Mouse (Mus musculus) heart, embryonic 10.5 days (tissue): ENCODE measurements around the gene Pkig. TPM values are rescaled to one million over a fixed set of nuclear protein-coding genes. Genes with fewer than 3 reads are reported as not detected.
"Not testable (repeated sequence)": the region's sequence is repeated elsewhere in the genome, so short reads cannot be mapped to it uniquely, and the experiment has no call there.

Experiments
- DNase-seq: peaks from one replicate; pipeline ENCODE4 v3.0.0-alpha.2; 2017; ENCODE audit warnings: low spot score
- H3K27ac ChIP-seq: fragments of 300-500 bp; sonication (generic); 2 replicates; pipeline ENCODE4 v1.5.1; 2016; ENCODE audit warnings: mild to moderate bottlenecking
- H3K27me3 ChIP-seq: fragments of 300-500 bp; sonication (generic); 2 replicates; pipeline ENCODE4 v1.6.1; 2016; ENCODE audit warnings: mild to moderate bottlenecking; ENCODE audit not compliant: poor library complexity, insufficient read depth, severe bottlenecking
- H3K36me3 ChIP-seq: fragments of 300-500 bp; sonication (generic); 2 replicates; pipeline ENCODE4 v1.6.1; 2016; ENCODE audit warnings: mild to moderate bottlenecking, moderate library complexity
- H3K4me1 ChIP-seq: fragments of 300-500 bp; sonication (generic); 2 replicates; pipeline ENCODE4 v1.6.1; 2016; ENCODE audit warnings: mild to moderate bottlenecking
- H3K4me3 ChIP-seq: fragments of 300-500 bp; sonication (generic); 2 replicates; pipeline ENCODE4 v1.5.1; 2016; ENCODE audit warnings: mild to moderate bottlenecking, moderate library complexity
- H3K9me3 ChIP-seq: fragments of 300-500 bp; sonication (generic); 2 replicates; pipeline ENCODE4 v1.6.1; 2016; ENCODE audit warnings: mild to moderate bottlenecking, moderate library complexity
- WGBS: fragments of 180-500 bp; shearing (Covaris S2); methylation state at CpG from one replicate; pipeline ENCODE4 v1.1.7; 2016; 5-methylcytosine and 5-hydroxymethylcytosine counted together
- polyA plus RNA-seq: library from polyadenylated mRNA; unstranded; fragments of >200 nt; fragmentation: Nextera tagmentation; extraction: Ambion mirVana; gene quantifications from 2 replicates; pipeline ENCODE4 v1.2.1, GENCODE M21; 2016

Gene Pkig
- polyA plus RNA-seq, 1 experiment from 2014 or later = 226 TPM

DNA sequence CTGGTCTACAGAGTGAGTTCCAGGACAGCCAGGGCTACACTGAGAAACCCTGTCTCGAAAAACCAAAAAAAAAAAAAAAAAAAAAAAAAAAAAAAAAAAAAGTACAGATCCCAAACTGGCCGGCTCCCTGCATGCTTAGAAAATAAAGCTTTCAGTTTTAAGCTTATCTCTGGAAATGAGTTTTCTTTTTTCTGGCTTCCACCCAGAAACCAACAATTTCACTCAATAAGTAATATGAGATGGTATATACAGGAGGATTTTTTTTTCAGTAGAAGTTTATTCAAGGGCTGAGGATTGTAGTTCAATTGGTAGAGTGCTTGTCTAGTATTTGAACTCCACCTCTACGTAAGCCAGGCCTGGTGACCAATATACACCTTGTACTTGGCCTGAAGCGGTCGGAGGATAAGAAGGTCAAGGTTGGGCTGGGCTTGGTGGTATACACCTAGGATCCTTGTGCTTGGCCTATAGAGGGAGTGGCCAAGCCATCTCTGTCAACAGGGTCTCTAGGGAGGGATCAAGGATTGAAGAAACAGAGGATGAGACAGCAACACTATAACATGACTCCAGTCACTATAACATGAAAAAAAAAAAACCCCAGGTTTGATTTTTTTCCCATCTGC lies 11.6 kb upstream of the Pkig start:
- H3K4me1 ChIP-seq = peaks cover 30% of the 10 kb centered on the region
- peaks cover 6% of the 10 kb centered on the region; the same call in 1 of the 2 replicates for H3K9me3 ChIP-seq
- H3K36me3 ChIP-seq = peaks cover 4% of the 10 kb centered on the region; the same call in 1 of the 2 replicates
- H3K27ac ChIP-seq = no peak overlapping the region
- no peak overlapping the region for H3K4me3 ChIP-seq
- DNase-seq = no peak
- 85% methylated on average over 5 of the region's 5 CpGs for WGBS
- H3K27me3 ChIP-seq = no peaks in the 10 kb centered on the region

DNA sequence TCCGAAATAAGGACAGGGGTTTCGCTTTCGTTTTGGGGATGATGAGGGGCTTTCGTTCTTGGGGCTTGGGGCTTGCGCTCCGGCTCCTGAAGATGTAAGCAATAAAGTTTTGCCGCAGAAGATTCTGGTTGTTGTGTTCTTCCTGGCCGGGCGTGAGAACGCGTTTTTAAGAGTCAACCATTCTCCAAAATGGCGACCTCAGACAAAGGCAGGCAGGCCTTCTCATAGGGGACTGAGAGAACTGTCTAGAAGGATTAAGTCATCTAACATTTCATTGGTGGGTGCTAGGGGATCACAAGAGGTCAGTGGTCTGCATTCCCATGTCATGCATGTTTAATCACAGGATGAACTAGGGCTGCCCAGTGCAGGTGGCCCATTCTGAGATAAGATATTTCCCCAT lies 2.5 kb upstream of the Pkig start:
- H3K9me3 ChIP-seq, H3K27me3 ChIP-seq, DNase-seq, H3K36me3 ChIP-seq, H3K27ac ChIP-seq, H3K4me3 ChIP-seq: not testable (repeated sequence)
- WGBS = 95% methylated on average over 9 of the region's 12 CpGs
- H3K4me1 ChIP-seq = peaks cover 15% of the 10 kb centered on the region

DNA sequence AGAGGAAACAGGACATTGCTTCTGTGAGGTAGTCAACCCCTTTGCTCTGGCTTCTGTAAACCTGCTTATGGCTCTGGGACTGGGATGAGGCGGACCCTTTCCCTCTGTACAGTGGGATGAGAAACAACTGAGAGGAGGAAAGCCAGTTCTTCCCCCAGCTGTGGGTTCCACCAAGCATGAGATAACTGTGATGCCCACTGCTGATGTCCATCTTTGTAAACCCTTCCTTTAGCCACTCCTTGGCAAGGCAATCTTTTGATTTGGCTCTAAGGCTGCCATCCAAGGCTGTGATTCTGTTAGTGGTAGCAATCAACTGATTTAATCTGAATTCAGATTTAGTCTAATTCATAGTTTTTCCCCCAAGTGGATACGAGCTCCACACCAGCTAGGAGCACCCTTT lies 700 bp upstream of the Pkig start:
- no peaks in the 10 kb centered on the region for H3K27me3 ChIP-seq
- peaks cover 30% of the 10 kb centered on the region for H3K4me1 ChIP-seq
- DNase-seq = no peak
- no peak overlapping the region for H3K27ac ChIP-seq
- WGBS = 84% methylated on average over 2 of the region's 2 CpGs
- no peaks in the 10 kb centered on the region for H3K9me3 ChIP-seq
- no peaks in the 10 kb centered on the region for H3K36me3 ChIP-seq
- H3K4me3 ChIP-seq = no peak overlapping the region; the same call in 1 of the 2 replicates

DNA sequence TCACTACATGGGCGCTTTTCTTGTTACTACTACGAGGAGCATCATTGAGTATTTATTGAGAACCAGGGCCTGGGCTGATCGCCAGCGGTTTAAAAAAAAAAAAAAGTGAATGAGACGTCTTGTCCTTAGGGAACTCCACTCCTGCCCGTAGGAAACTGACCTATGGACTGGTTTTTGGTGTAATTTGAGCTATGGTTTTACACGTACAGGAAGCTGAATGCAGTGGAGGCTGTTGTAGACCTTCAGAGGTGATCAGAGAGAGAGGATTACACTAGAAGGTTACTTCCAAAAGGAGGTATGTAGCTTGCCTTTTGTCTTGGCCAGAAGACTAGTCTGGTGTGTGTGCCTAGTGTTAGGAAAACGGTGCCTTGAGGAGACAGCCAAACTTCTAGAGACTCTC lies 755 bp downstream of the Pkig start:
- Histone ChIP-seq H3K4me1 (peaks cover 32% of the 10 kb centered on the region), H3K27me3 (no peaks in the 10 kb centered on the region), H3K36me3 (0 out of 2 replicates have a peak, but pooled peaks cover 2% of the 10 kb centered on the region), H3K9me3 (no peaks in the 10 kb centered on the region), H3K4me3 (peak overlapping the region; percentile 77), H3K27ac (peak overlapping the region; percentile 93)
- no peak for DNase-seq
- WGBS = 1% methylated on average over 8 of the region's 8 CpGs

DNA sequence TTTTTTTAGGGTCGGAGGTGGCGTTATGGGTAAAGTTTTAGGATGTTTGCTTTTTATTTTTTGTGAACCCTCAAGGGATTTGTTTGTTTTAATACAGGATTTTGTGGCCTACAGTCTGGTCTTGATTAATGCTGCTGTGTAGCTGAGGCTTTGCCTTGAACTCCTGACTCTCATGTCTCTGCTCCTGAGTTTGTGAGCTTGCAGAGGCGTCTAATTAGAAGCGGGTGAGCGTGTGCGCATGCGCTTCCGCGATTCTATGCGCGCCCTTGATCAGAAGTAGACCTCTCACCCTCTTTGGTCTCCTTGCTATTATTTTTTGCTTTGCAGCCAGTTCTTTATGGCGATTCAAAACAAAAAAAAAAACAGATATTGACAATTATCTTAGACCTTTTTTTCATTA lies 1.2 kb downstream of the Pkig start:
- H3K4me3 ChIP-seq = peak overlapping the region; percentile 77

DNA sequence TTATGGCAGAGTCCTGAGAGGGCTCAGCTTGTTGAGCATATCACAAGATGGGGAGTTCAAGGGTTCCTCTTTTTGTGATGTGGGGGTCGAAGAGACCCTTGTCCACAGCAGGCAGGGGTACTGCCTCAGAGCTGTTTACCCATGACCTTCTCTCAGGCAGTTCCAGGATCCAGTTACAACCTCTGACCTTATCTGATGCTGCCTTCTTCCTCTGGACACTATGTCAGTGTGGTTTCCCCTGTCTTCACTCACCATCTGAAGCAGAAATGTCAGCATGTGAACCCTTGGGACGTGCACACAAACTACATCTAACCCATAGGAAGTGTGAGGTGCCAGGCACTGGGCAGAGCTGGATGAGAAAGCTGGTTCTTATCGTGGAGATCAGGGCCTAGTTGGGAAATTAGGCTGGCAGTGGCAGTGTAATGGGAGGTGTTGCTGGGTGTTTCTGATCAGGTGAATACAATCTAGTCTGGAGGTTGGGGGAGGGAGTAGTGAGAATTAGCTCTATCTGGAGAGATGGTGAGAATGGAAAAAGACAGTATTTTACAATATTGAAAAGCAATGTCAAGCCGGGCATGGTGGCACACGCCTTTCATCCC lies 2.0 kb downstream of the Pkig start:
- H3K27me3 ChIP-seq = no peaks in the 10 kb centered on the region
- H3K9me3 ChIP-seq = no peaks in the 10 kb centered on the region
- 66% methylated on average over 5 of the region's 5 CpGs for WGBS
- DNase-seq = no peak
- 0 out of 2 replicates have a peak overlapping the region, but pooled peaks have one; percentile 31 for H3K27ac ChIP-seq
- H3K4me1 ChIP-seq = peaks cover 39% of the 10 kb centered on the region
- no peak overlapping the region for H3K4me3 ChIP-seq
- H3K36me3 ChIP-seq = 0 out of 2 replicates have a peak, but pooled peaks cover 2% of the 10 kb centered on the region

More for the DNA sequence above, 1.2 kb downstream of the Pkig start:
- Histone ChIP-seq H3K9me3 (no peaks in the 10 kb centered on the region), H3K27me3 (no peaks in the 10 kb centered on the region), H3K27ac (peak overlapping the region; percentile 93), H3K4me1 (peaks cover 37% of the 10 kb centered on the region), H3K36me3 (0 out of 2 replicates have a peak, but pooled peaks cover 2% of the 10 kb centered on the region)
- 78% methylated on average over 12 of the region's 12 CpGs for WGBS
- DNase-seq = no peak

DNA sequence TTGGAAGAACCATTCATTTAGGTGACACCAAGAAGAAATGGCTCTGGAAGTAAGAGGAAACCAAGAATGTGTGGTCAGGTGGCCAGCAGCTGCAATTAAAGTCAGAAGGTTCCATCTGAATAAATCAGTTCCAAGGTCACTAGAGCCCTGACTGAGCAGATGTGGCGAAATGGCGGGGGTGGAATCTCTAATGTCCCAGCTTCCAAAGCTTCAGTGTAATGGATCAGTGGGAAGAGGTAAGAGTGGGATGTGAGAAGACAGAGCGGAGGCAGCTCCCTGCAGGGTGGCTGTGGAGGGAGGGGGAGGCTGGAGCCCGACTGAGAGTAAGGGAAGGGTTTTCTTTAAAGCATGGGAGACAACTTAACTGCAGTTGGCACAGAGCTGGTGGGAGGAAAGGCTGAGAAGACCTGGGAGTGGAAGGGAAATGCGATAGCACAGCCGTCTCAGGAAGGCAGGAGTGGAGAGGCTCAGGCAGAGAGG lies 3.2 kb downstream of the Pkig start:
- H3K4me1 ChIP-seq = peaks cover 41% of the 10 kb centered on the region
- H3K36me3 ChIP-seq = peaks cover 9% of the 10 kb centered on the region
- no peaks in the 10 kb centered on the region for H3K9me3 ChIP-seq
- WGBS = 62% methylated on average over 6 of the region's 6 CpGs
- H3K4me3 ChIP-seq = no peak overlapping the region
- no peaks in the 10 kb centered on the region for H3K27me3 ChIP-seq
- H3K27ac ChIP-seq = no peak overlapping the region; the same call in 1 of the 2 replicates
- DNase-seq = no peak

DNA sequence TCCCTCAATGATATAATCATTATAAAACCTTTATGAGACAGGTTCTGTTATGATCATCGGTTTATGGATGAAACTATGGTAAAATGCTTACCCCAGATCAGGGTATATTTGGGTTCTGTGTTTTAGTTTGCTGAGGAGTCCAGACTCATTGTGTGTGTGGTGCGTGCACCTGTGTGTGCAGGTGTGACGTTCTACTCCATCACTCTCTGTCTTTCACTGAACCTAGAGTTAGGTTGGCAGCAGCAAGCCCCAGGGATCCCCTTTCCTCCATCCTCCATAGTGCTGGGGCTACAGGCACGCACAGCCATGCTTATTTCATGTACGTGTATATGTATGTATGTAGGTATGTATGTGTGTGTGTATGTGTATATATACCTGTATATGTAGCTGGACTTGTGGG lies 3.9 kb downstream of the Pkig start:
- peaks cover 9% of the 10 kb centered on the region for H3K36me3 ChIP-seq
- peaks cover 41% of the 10 kb centered on the region for H3K4me1 ChIP-seq
- DNase-seq = no peak
- 93% methylated on average over 5 of the region's 5 CpGs for WGBS
- H3K27me3 ChIP-seq = no peaks in the 10 kb centered on the region
- no peak overlapping the region for H3K4me3 ChIP-seq
- H3K27ac ChIP-seq = no peak overlapping the region; the same call in 1 of the 2 replicates
- H3K9me3 ChIP-seq = no peaks in the 10 kb centered on the region

DNA sequence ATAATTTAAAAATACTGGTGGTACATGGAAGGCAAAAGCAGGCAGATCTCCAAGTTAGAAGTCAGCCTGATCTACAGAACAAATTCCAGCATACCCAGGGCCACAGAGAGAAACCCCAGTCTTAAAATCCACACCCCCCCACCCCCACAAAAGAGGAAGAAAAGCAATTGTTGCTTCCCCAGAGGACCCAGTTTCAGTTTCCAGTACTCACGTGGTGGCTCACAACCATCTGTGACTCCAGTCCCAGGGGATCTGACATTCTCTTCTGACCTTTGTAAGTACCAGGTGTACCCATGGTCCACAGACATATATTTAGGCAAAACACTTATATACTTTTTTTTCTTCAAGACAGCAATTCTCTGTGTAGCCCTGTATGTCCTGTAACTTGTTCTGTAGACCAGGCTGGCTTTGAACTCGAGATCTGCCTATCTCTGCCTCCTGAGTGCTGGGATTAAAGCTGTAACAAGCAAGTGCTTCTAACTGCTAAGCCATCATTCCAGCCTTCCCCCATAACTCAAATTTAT lies 4.6 kb downstream of the Pkig start:
- 77% methylated on average over 2 of the region's 2 CpGs for WGBS
- Histone ChIP-seq H3K9me3 (no peaks in the 10 kb centered on the region), H3K4me1 (peaks cover 41% of the 10 kb centered on the region), H3K27me3 (no peaks in the 10 kb centered on the region), H3K27ac (no peak overlapping the region), H3K36me3 (peaks cover 9% of the 10 kb centered on the region), H3K4me3 (no peak overlapping the region)
- no peak for DNase-seq

DNA sequence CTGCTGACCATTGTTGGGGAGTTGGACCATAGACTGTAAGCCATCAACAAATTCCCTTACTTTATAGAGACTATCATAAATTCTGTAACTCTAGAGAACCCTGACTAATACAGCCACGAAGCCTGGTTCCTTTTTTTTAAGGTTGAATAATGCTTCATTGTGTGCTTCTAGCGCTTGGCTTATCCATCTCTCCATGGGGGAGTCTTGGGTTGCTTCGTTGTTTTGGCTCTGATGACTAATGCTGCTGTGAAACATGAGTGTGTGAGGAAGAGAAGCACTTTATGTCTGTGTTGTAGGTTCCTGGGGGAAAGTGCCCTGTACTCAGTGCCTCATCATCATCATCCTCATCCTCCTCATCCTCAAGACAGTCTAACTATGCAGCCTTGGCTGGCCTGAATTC lies 5.7 kb downstream of the Pkig start:
- Histone ChIP-seq H3K36me3 (peaks cover 9% of the 10 kb centered on the region), H3K4me3 (no peak overlapping the region), H3K27ac (no peak overlapping the region), H3K27me3 (no peaks in the 10 kb centered on the region), H3K9me3 (no peaks in the 10 kb centered on the region), H3K4me1 (peaks cover 41% of the 10 kb centered on the region)
- 77% methylated on average over 3 of the region's 3 CpGs for WGBS
- DNase-seq = no peak

DNA sequence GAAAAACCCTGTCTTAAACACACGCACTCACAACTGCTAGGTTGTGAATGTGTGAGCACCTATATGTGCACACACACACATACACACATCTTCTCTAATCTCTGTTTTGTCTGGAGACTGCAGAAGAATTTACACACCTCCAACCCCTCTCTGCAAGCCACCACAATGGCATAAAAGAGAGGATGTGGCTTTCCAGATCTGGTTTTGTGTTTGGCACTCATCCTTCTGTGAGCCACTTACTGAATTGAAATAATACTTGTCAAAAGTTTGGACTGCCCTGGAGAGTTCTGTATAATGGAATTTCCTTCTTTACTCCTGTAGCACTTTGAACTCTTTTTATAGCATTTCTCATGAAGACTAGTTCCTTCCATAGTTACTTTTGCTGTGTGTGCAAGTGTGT lies 8.9 kb downstream of the Pkig start:
- Histone ChIP-seq H3K4me1 (peaks cover 20% of the 10 kb centered on the region; the same call in 1 of the 2 replicates), H3K27ac (no peak overlapping the region), H3K36me3 (peaks cover 9% of the 10 kb centered on the region), H3K27me3 (no peaks in the 10 kb centered on the region), H3K4me3 (no peak overlapping the region), H3K9me3 (no peaks in the 10 kb centered on the region)
- WGBS = 87% methylated on average over 1 of the region's 1 CpGs
- DNase-seq = no peak

DNA sequence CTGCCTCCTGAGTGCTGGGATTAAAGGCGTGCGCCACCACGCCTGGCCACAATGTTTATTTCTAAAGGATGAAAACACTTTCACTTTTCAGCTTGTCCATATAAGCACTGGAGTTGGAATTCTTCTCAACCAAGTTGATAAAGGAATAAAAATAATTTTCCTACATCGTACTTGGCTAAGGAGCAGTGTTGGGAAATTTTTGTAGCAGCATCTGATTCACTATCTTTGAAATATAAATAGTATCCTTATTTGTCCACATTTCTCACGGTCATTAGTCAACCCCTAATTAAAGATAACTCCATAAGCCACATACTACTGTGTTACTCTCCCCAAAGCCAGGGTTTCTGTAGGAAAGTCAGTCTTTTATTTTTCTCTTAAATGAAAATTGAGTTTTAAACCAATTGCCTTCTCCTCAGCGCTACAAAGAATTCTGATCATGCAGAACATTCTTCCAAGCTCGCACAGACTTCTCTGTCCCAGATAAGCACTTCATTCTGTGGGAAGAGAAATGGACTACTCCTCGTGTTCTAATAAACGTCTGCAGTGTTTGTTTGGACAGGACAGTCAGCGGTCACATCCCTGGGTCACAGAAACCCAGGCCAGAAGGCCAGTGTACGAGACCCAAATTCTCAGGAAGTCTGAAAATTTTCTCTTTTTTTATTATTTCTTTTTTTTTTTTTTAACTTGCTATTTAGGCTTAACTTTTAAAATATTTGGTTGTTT lies 12.8 kb downstream of the Pkig start:
- Histone ChIP-seq H3K9me3 (no peaks in the 10 kb centered on the region), H3K4me1 (peaks cover 32% of the 10 kb centered on the region), H3K27ac (peak overlapping the region; percentile 56; the same call in 1 of the 2 replicates), H3K27me3 (no peaks in the 10 kb centered on the region), H3K4me3 (no peak overlapping the region), H3K36me3 (peaks cover 3% of the 10 kb centered on the region)
- DNase-seq = no peak
- WGBS = 58% methylated on average over 11 of the region's 11 CpGs

DNA sequence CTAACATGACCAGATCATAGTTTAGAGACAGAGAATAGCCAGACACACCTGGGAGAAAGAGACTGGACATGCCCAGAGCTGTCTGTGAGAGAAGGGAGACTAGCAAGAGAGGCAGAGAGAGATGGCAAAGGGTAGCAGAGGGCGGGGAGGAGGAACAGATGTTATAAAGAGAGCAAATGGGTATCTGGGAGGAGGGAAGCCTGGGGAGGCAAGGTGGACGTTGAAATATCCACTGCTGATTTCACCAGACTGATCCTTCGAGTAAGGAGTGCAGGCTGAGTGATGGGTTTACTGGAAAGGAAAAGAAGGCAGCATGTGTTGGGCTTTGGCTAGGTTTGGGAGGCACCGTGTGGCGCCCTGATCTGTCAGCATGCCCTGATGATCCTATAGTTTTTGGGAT lies 16.2 kb downstream of the Pkig start:
- H3K27ac ChIP-seq = peak overlapping the region; percentile 69; the same call in 1 of the 2 replicates
- H3K9me3 ChIP-seq = no peaks in the 10 kb centered on the region
- no peaks in the 10 kb centered on the region for H3K27me3 ChIP-seq
- WGBS = 63% methylated on average over 5 of the region's 5 CpGs
- H3K4me3 ChIP-seq = no peak overlapping the region
- H3K36me3 ChIP-seq = 0 out of 2 replicates have a peak, but pooled peaks cover 5% of the 10 kb centered on the region
- DNase-seq = no peak
- H3K4me1 ChIP-seq = peaks cover 42% of the 10 kb centered on the region
